8 mouse cellular contexts compared by ENCODE assay signal in genomic region chr6:39256304-39257103, GRCm38 (mm10). TPM values are rescaled to one million over a fixed set of nuclear protein-coding genes. Genes with fewer than 3 reads are reported as not detected.
DNase-seq lines count a peak whose midpoint lies in the region; ATAC-seq and TF ChIP-seq lines count a peak whose summit lies in the region.

No protein-coding gene starts in this region.

- peak overlapping the region; percentile 38 for H3K9ac ChIP-seq in lung, embryonic 15.5 days

- TF ChIP-seq POLR2A in cerebellum, adult 2 months (IDR thresholded peaks at IDR 0.05; ENCODE audit: borderline replicate concordance, insufficient read depth, low read length): no peak

- peak overlapping the region; percentile 93 for H3K4me2 ChIP-seq in lung, embryonic 15.5 days

- ATAC-seq in hematopoietic stem cell, adult 5-6 weeks (replicated peaks in 1 of 2; ENCODE audit: insufficient read depth in 1 of 2, low FRiP score in 2 of 2, low TSS enrichment in 1 of 2, low read depth in 1 of 2, poor library complexity in 2 of 2, severe bottlenecking in 2 of 2): peak; percentile 19 to 26; a peak in 2 of 4 replicates
- ATAC-seq in lung, embryonic 15.5 days (ENCODE audit: borderline replicate concordance, extremely low read depth, low FRiP score, low TSS enrichment): peak; percentile 73

- H3K9me3 ChIP-seq in lung, embryonic 15.5 days: no peaks in the 10 kb centered on the region

- peak overlapping the region; percentile 84 for H3K4me3 ChIP-seq in cerebellum, adult 2 months (replicated peaks; ENCODE audit: insufficient read depth, low read depth, low read length)
- H3K4me3 ChIP-seq in layer of hippocampus, adult 2 months: peak overlapping the region; percentile 76
- H3K4me3 ChIP-seq in lung, embryonic 15.5 days: peak overlapping the region; percentile 46

- DNase-seq in ES-CJ7 (ENCODE audit: low read depth, low spot score): peak; percentile 77
- DNase-seq in cerebellum, adult 2 months: peak; percentile 34 to 55
- peak; percentile 76 for DNase-seq in forelimb bud, embryonic 11.5 days (ENCODE audit: low read depth, low spot score)
- DNase-seq in layer of hippocampus, adult 2 months (ENCODE audit: low spot score in 2 of 2): peak; percentile 37 to 40
- peak; percentile 80 for DNase-seq in retina, embryonic 14.5 days (ENCODE audit: low spot score)
- peak; percentile 20 for DNase-seq in urinary bladder, postnatal 10 days (ENCODE audit: low spot score)

- H3K27me3 ChIP-seq in cerebellum, adult 2 months (ENCODE audit: control insufficient read depth, insufficient read depth, low read length): no peaks in the 10 kb centered on the region
- H3K27me3 ChIP-seq in lung, embryonic 15.5 days: no peaks in the 10 kb centered on the region

- no peaks in the 10 kb centered on the region for H3K36me3 ChIP-seq in lung, embryonic 15.5 days

- TF ChIP-seq CTCF in cerebellum, adult 2 months (IDR thresholded peaks at IDR 0.05; ENCODE audit: borderline replicate concordance, insufficient read depth, low read depth, low read length): no peak
- no peak for TF ChIP-seq CTCF in layer of hippocampus, adult 2 months (conservative IDR thresholded peaks at IDR 0.05)

- H3K27ac ChIP-seq in cerebellum, adult 2 months (ENCODE audit: insufficient read depth, low read length): no peak overlapping the region
- H3K27ac ChIP-seq in layer of hippocampus, adult 2 months: peak overlapping the region; percentile 90
- peak overlapping the region; percentile 73 for H3K27ac ChIP-seq in lung, embryonic 15.5 days

- peaks cover 4% of the 10 kb centered on the region; the same call in 1 of the 2 replicates for H3K4me1 ChIP-seq in cerebellum, adult 2 months (ENCODE audit: control insufficient read depth, insufficient read depth, low read length)
- H3K4me1 ChIP-seq in lung, embryonic 15.5 days: peaks cover 16% of the 10 kb centered on the region

- 9% methylated on average over 48 of the region's 48 CpGs for WGBS in cerebellum, adult 2 months
- WGBS in lung, embryonic 15.5 days: 2% methylated on average over 47 of the region's 48 CpGs

RNA-seq across cellular contexts. Expression of gene Kdm7a, which starts 49.9 kb away (rescaled TPM):
- polyA plus RNA-seq in cerebellum, adult 2 months (2012; rRNA removed): 15.4 and 16.0 TPM in 2 replicates
- 27.6 and 29.4 TPM in 2 replicates for total RNA-seq in hematopoietic stem cell, adult 5-6 weeks (2017)
- total RNA-seq in layer of hippocampus, adult 2 months (2021): 10 to 100 TPM; 47.7 to 54.5 TPM
- 5.8 and 6.8 TPM in 2 replicates for polyA plus RNA-seq in lung, embryonic 15.5 days (2015; fragmentation: Nextera tagmentation; extraction: Ambion mirVana)

Comparison
In these comparisons a context has a peak if more than half of its experiments do, and no peak if none do; other contexts are left out.
1. DNase-seq: peak in every context shown above with its lines; median percentile 80 in retina, embryonic 14.5 days; 77 in ES-CJ7; 76 in forelimb bud, embryonic 11.5 days; 44 in cerebellum, adult 2 months; 38 in layer of hippocampus, adult 2 months; 20 in urinary bladder, postnatal 10 days.